Mouse (Mus musculus) cerebral cortex, adult 2 months (tissue): ENCODE results near the gene Rabgap1l.

Experiments used
- WGBS: fragments of 180-500 bp; shearing (Covaris S2); methylation state at CpG from one replicate; pipeline ENCODE4 v1.1.7; 2018; 5-methylcytosine and 5-hydroxymethylcytosine counted together

Gene Rabgap1l

DNA sequence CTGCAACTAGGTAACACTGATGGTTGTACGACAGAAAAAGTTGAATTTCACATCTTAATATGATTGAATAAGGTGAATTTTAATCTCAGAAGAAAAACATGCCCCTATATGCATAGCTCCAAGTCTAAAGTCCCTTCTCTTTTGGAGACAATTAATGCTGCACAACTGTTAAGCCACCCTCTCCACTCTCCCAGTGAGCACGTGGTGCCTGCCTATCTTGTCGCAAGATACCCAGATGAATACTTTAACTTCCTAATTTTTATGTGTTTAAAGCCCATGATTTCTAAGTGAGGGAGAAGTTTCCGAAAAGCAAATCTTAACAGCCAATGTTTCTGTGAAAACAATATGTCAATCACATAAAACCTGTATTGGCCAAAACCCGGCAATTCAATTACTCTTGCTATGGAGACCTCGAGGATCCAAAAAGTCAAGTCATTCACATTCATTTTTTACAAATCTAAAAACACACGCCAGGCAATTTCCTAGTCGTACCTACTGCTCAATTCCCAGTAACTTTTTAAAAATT lies 581.4 kb downstream of the Rabgap1l start:
- under 1% methylated on average over 8 of the region's 8 CpGs for WGBS

DNA sequence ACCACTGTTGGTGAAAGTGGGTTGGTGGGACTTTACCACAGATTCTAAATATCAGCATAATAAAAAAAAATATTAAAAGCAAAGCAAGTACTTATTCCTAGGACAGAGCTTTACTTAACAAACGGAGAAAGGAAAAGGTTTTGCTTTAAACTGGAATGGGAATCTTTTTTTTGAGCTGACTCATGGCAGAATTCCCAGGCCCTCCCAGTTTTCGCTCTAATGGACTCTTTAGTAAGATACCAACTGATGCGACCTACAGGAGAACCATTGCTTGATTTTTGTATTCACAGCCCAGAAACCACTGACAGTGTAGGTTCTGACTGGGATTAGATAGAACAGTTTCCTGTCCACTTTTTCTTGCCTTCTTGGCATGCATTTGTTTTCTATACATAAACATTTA lies 582.4 kb downstream of the Rabgap1l start:
- WGBS, result 24% methylated on average over 3 of the region's 3 CpGs

DNA sequence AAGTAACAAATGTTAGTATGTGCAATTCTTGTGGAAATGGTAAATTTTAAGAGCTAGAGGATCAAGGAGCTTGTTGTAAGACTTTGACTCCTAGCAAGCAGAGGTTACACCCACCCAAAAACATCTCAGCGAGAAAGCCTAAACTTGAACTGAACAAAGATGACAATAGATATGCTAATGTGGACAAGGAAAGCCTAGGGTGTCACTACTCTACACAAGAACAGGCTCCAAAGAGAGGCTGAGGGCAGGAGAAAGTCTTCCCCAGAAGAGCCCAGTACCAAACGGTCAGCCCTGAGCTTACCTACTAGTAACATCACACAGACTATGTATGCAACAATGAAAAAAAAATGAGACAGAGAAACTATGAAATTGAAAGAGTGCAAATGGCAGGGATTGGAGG lies 583.2 kb downstream of the Rabgap1l start:
- 46% methylated on average over 2 of the region's 2 CpGs for WGBS

DNA sequence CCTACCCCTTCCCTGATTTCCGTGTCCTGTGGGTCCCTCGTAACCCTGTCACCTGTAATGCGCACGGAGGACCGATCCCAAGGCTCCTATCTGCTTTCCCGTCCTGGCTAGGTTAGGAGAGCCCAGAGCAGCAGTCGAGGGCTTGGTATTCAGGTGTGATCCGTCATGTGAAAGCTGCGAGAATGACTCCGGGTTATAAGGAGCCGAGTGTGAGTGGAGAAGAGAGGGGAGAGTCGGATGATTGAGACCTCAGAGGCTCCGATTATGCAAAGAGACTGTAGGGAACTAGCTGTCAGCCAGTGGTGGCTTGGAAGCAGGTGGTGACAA lies 597.7 kb downstream of the Rabgap1l start:
- WGBS, result under 1% methylated on average over 13 of the region's 13 CpGs

DNA sequence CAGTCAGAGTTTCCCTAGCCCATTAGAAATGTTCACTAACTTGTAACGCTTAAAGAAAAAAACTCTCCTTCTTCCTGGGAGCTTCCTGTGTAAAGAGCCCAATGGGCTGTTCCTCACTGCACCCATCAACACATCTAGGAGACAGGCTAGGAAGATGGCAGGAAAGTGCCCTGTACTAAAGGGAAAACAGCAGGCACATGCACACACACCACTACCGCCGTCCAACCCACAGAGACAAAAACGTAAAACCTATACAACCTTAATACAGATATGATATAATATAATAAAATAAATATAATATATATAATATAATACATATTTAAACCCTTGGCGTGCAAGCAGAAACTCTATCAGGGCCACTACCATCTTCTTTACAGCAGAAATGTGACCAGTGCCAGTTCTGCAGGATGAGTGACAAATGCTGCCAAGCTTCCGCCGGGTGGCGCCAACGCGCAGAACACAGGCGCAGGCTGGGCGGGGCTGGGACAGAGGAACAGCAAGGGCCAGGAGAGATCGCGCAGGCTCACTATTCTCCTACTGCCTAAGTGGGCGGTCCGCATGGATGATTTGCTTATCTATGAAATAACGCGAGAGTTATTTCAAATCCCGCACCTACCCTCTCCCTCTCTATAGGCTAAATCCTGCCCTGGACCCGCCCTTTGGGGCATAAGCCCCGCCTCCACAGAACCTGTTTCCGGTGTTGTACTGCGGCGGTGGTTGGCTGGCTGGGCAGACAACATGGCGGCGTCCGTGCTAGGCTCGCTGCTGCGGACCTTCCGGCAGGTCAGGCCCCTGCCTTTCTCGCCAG lies 598.3 kb downstream of the Rabgap1l start, which contains the start of gene Mrps14:
Gene Mrps14, plus strand, starts transcription at position 687 of the 808 bp plus-strand sequence.
- WGBS, result 4% methylated on average over 31 of the region's 31 CpGs

DNA sequence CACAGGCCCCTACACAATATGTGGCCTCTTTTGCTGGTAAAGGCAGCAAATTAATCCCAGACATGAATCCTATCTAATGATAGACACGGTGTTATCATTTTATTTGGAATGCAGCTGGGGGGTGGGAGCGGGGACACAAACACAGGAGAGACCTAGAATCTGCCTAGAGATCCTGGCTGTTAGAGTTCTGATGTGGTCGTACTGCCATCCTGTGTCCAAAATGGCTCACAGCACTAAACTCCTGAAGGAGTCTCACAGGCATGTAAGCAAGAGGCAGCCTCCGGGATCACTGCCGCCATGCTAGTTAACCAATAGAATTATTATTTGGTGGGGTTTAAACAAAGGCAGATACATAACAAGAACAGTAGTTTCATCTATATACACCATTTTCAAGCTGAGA lies 608.5 kb downstream of the Rabgap1l start:
- WGBS, result 8% methylated on average over 5 of the region's 5 CpGs

DNA sequence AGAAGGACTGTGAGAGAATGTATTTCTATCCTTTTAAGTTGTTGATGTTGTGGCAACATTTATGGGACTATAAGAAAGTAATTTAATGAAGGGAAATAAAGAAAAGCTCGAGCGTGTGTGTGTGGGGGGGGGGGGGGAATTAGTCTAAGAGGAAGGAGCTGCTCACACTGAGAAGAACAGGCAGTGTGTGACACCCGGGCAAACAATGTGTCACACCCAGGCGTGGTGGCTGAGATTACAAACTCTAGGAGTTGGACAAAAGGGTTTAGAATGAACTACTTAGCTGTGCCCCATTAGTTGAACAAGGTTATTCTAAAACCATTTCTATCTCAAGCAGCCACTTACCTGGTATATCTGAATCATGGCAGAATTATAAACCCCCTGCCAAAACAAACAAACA lies 611.8 kb downstream of the Rabgap1l start:
- 81% methylated on average over 4 of the region's 4 CpGs for WGBS

DNA sequence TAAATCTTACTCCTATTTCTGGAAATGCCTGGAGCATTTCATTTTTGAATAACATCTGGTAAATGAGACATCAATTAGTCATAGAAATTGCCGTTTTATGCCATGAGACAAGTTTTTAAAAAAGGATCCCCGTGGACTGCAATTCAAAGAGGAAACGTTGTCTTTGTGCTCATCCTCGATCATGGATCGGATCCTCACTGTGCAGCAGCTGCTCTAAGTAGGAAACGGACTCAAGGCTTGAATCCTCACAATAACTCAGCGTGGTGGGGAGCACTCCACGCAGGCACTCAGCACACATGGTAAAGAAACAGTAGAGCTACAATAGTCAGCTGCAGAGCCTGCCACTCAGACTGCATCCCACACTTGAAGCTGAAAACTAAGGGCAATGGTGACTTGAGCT lies 616.1 kb downstream of the Rabgap1l start:
- WGBS, result 49% methylated on average over 8 of the region's 8 CpGs
